9 mouse cellular contexts compared by ENCODE assay signal in the genomic region with DNA sequence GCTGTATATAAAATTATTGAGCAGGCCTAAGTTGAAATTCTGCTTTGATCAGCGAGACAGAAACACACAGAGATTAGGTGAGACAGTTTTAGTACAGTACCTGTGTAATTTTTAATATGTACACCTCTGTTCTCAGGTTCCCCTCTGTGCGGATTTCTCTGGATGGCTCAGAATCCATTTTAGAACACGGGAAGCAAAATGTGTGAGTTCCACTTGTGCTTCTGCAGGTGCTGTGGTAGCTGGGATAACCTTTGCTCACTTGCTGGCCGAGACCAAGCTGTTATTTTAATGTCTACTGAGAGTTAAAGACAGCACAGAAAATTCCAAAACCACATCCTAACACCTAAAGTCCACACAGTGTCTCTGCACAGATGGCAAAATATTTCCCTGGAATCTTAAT. TPM values are rescaled to one million over a fixed set of nuclear protein-coding genes. Genes with fewer than 3 reads are reported as not detected.
DNase-seq lines count a peak whose midpoint lies in the region; ATAC-seq and TF ChIP-seq lines count a peak whose summit lies in the region.
"Had no signal": no experiment of that assay in that cellular context is flagged by ENCODE, and none has a peak within 500 bp of the region (broad histone marks: within the 10 kb centered on the region; RNA-seq: fewer than 3 reads in every experiment).

No protein-coding gene starts in this region.

- peak overlapping the region; percentile 90 for H3K4me3 ChIP-seq in gastrocnemius, adult 2 months
- no peak overlapping the region for H3K4me3 ChIP-seq in kidney, embryonic 15.5 days (replicated peaks)
- peak overlapping the region; percentile 90 for H3K4me3 ChIP-seq in brown adipose tissue, adult 24 weeks (ENCODE audit: insufficient read depth, low read depth, low read length)

- no peak overlapping the region for H3K9ac ChIP-seq in kidney, embryonic 15.5 days

- H3K9me3 ChIP-seq in kidney, embryonic 15.5 days (replicated peaks), result no peaks in the 10 kb centered on the region
- H3K9me3 ChIP-seq: forebrain, embryonic 15.5 days had no signal

- ATAC-seq in kidney, embryonic 15.5 days (replicated peaks; ENCODE audit: low FRiP score), result no peak

- H3K36me3 ChIP-seq in kidney, embryonic 15.5 days, result no peaks in the 10 kb centered on the region
- H3K36me3 ChIP-seq: forebrain, embryonic 15.5 days had no signal

- peaks cover 79% of the 10 kb centered on the region for H3K27me3 ChIP-seq in kidney, embryonic 15.5 days

- intact Hi-C loops in gastrocnemius, adult 2 months (cut with DNase I), result no loop called here
- intact Hi-C loops in gastrocnemius, postnatal 14 days (cut with DNase I; ENCODE audit: low total_unique reads), result no loop called here

- WGBS in kidney, embryonic 15.5 days, result 7% methylated on average over 4 of the region's 4 CpGs

- peak overlapping the region; percentile 91 for H3K27ac ChIP-seq in gastrocnemius, adult 2 months
- H3K27ac ChIP-seq in kidney, embryonic 15.5 days, result no peak overlapping the region
- peak overlapping the region; percentile 86 for H3K27ac ChIP-seq in brown adipose tissue, adult 24 weeks (replicated peaks; ENCODE audit: low read depth, low read length)
- H3K27ac ChIP-seq: forebrain, embryonic 15.5 days had no signal

- no peak overlapping the region for H3K4me2 ChIP-seq in kidney, embryonic 15.5 days

- TF ChIP-seq CTCF in gastrocnemius, adult 2 months (IDR thresholded peaks at IDR 0.05), result no peak

- H3K4me1 ChIP-seq in kidney, embryonic 15.5 days, result peaks cover 14% of the 10 kb centered on the region
- H3K4me1 ChIP-seq in brown adipose tissue, adult 24 weeks (ENCODE audit: control insufficient read depth, insufficient read depth, insufficient read length, low read length), result peaks cover 3% of the 10 kb centered on the region

- DNase-seq in gastrocnemius, adult 2 months, result no peak
- no peak for DNase-seq in gastrocnemius, postnatal 14 days
- DNase-seq in kidney, adult 18-20 months, result peak; percentile 20
- DNase-seq in A20 (ENCODE audit: low read depth, low spot score), result peak; percentile 67
- no peak for DNase-seq in gastrocnemius, adult 8-10 months (ENCODE audit: low spot score in 2 of 2)
- no peak for DNase-seq in cerebellum, postnatal 36 days

RNA-seq across cellular contexts. Expression of gene Cdkn2c, which starts 10.7 kb away (rescaled TPM):
- total RNA-seq in gastrocnemius, adult 2 months (2021), result 10 to 100 TPM in 1 of 2 experiments, 1 to 10 TPM in 1; 8.2 to 14.0 TPM
- total RNA-seq in gastrocnemius, postnatal 14 days (2021), result 10 to 100 TPM; 12.2 to 12.4 TPM
- polyA plus RNA-seq in kidney, embryonic 15.5 days (2015; fragmentation: Nextera tagmentation; extraction: Ambion mirVana), result 4.8 and 5.1 TPM in 2 replicates
- polyA plus RNA-seq in brown adipose tissue, adult 24 weeks (2012; ENCODE audit: insufficient read depth, insufficient read length, missing spikeins), result 114 and 124 TPM in 2 replicates
- total RNA-seq in gastrocnemius, adult 8-10 months (2022), result 10 to 100 TPM; 16.8 to 27.9 (median 22.5) TPM

RNA-seq across cellular contexts. Expression of gene Faf1, which starts 20.1 kb away (rescaled TPM):
- 10 to 100 TPM; 40.7 to 45.6 TPM for total RNA-seq in gastrocnemius, adult 2 months (2021)
- total RNA-seq in gastrocnemius, postnatal 14 days (2021), result 10 to 100 TPM; 23.1 to 23.6 TPM
- polyA plus RNA-seq in kidney, embryonic 15.5 days (2015; fragmentation: Nextera tagmentation; extraction: Ambion mirVana), result 21.7 and 22.7 TPM in 2 replicates
- 26.6 and 28.3 TPM in 2 replicates for polyA plus RNA-seq in brown adipose tissue, adult 24 weeks (2012; ENCODE audit: insufficient read depth, insufficient read length, missing spikeins)
- 10 to 100 TPM; 42.9 to 51.1 (median 47.2) TPM for total RNA-seq in gastrocnemius, adult 8-10 months (2022)

Comparison
In these comparisons a context has a peak if more than half of its experiments do, and no peak if none do; other contexts are left out.
1. DNase-seq: peak in kidney, adult 18-20 months (single experiment) and A20 (single experiment); none in gastrocnemius, adult 2 months (single experiment), gastrocnemius, postnatal 14 days (single experiment), gastrocnemius, adult 8-10 months (0 of 2) and cerebellum, postnatal 36 days (0 of 2).